Mouse (Mus musculus): ENCODE data around the gene Ly6f. TPM values are rescaled to one million over a fixed set of nuclear protein-coding genes. Genes with fewer than 3 reads are reported as not detected.
"Not testable (repeated sequence)": the region's sequence is repeated elsewhere in the genome, so short reads cannot be mapped to it uniquely, and the experiment has no call there.

The Ly6f gene
- polyA plus RNA-seq, 1 experiment from 2014 or later: not detected

GRCm38 (mm10) chr15:75268916-75269829 lies 952 bp downstream of the Ly6f start:
- ATAC-seq (ENCODE audit: insufficient read depth, low FRiP score, low TSS enrichment) (no peak), DNase-seq (ENCODE audit: low spot score) (no peak)
- Histone ChIP-seq H3K9me3 (ENCODE audit: control insufficient read depth, low read length) (no peaks in the 10 kb centered on the region), H3K36me3 (ENCODE audit: control insufficient read depth, insufficient read depth, low read length) (no peaks in the 10 kb centered on the region), H3K4me2 (ENCODE audit: low read depth) (no peak overlapping the region), H3K27ac (ENCODE audit: low read depth, low read length) (no peak overlapping the region), H3K27me3 (ENCODE audit: control insufficient read depth, insufficient read depth, low read length) (no peaks in the 10 kb centered on the region), H3K4me1 (ENCODE audit: control insufficient read depth, insufficient read depth, low read length) (no peaks in the 10 kb centered on the region), H3K4me3 (ENCODE audit: low read depth, low read length) (no peak overlapping the region), H3K9ac (ENCODE audit: low read length) (no peak overlapping the region)
- 83% methylated on average over 5 of the region's 5 CpGs for WGBS

DNA sequence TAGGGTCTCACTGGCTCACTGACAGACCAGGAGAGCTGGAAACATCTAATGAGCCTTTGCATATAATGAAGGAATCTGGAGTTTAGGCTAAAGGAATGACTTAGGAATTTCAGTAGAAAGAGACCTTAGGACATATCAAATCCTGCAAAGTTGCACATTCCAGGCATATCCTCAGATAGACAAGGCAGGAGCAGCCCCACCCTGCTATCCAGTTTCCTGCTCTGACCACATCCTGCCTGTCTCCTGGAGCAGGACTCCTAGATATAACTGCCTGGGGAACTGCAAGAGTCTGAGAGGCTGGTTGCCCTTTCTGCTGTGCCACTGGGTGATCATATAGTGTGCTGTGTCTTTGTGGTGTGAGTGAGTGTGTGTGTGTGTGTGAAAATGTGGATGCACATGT lies 1.9 kb downstream of the Ly6f start:
- Histone ChIP-seq H3K4me3 (ENCODE audit: low read depth, low read length) (no peak overlapping the region), H3K36me3 (ENCODE audit: control insufficient read depth, insufficient read depth, low read length) (no peaks in the 10 kb centered on the region), H3K4me2 (ENCODE audit: low read depth) (no peak overlapping the region), H3K9me3 (ENCODE audit: control insufficient read depth, low read length) (no peaks in the 10 kb centered on the region), H3K27me3 (ENCODE audit: control insufficient read depth, insufficient read depth, low read length) (no peaks in the 10 kb centered on the region), H3K4me1 (ENCODE audit: control insufficient read depth, insufficient read depth, low read length) (no peaks in the 10 kb centered on the region), H3K27ac (ENCODE audit: low read depth, low read length) (no peak overlapping the region), H3K9ac (ENCODE audit: low read length) (no peak overlapping the region)
- DNase-seq (ENCODE audit: low spot score): no peak
- ATAC-seq (ENCODE audit: insufficient read depth, low FRiP score, low TSS enrichment): no peak

DNA sequence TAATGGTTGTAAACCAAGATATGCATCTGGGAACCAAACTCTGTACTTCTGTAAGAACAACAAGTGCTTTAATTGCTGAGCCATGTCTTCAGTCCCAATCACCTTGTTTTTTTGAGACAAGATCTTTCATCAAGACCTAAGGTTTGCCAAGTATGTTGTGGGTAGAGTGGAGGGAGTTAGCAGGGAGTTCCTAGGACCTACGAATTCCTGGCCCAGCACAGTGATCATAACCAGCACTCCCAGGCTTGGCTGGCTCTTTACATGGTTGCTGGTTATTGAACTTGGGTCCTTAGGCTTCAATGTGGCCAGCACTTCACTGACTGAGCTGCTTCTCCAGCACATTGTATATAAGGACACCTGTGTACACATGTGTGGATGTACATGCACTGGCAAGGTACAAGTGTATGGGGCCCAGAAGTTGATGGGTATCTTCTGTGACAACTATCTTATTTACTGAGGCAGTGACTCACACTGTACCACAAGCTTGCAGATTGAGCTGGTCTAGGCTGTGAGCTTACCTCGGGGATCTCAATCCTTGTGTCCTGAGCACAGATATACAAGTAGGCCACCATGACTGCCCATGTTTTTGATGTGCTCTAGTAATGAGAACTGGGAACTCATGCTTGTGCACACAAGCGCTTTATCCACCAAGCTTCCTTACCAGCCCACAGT lies 2.6 kb downstream of the Ly6f start:
- ATAC-seq (ENCODE audit: insufficient read depth, low FRiP score, low TSS enrichment): no peak
- Histone ChIP-seq H3K9me3 (ENCODE audit: control insufficient read depth, low read length) (no peaks in the 10 kb centered on the region), H3K4me1 (ENCODE audit: control insufficient read depth, insufficient read depth, low read length) (no peaks in the 10 kb centered on the region), H3K36me3 (ENCODE audit: control insufficient read depth, insufficient read depth, low read length) (no peaks in the 10 kb centered on the region), H3K4me2 (ENCODE audit: low read depth) (no peak overlapping the region), H3K27ac (ENCODE audit: low read depth, low read length) (no peak overlapping the region), H3K9ac (ENCODE audit: low read length) (no peak overlapping the region), H3K27me3 (ENCODE audit: control insufficient read depth, insufficient read depth, low read length) (no peaks in the 10 kb centered on the region), H3K4me3 (ENCODE audit: low read depth, low read length) (no peak overlapping the region)
- 84% methylated on average over 3 of the region's 3 CpGs for WGBS
- no peak for DNase-seq (ENCODE audit: low spot score)

DNA sequence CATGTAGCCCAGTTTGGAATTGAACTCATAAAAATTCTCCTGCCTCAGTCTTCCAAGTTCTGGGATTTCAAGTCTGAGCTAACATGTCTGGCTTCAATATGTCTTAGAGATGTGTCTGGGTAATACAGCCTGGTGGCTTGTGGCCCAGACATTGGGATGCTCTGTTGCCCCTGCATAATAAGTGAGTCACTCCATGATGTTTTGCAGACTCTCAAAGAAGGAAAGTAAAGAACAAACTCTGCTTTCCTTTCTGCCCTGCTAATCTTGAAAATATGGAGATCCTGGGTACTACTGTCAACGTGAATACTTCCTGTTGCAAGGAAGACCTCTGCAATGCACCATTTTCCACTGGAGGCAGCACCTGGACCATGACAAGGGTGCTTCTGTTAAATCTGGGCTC lies 3.2 kb downstream of the Ly6f start:
- Histone ChIP-seq H3K4me1 (ENCODE audit: control insufficient read depth, insufficient read depth, low read length) (no peaks in the 10 kb centered on the region), H3K4me2 (ENCODE audit: low read depth) (no peak overlapping the region), H3K9me3 (ENCODE audit: control insufficient read depth, low read length) (no peaks in the 10 kb centered on the region), H3K4me3 (ENCODE audit: low read depth, low read length) (no peak overlapping the region), H3K9ac (ENCODE audit: low read length) (no peak overlapping the region), H3K36me3 (ENCODE audit: control insufficient read depth, insufficient read depth, low read length) (no peaks in the 10 kb centered on the region), H3K27me3 (ENCODE audit: control insufficient read depth, insufficient read depth, low read length) (no peaks in the 10 kb centered on the region), H3K27ac (ENCODE audit: low read depth, low read length) (no peak overlapping the region)
- ATAC-seq (ENCODE audit: insufficient read depth, low FRiP score, low TSS enrichment) (no peak), DNase-seq (ENCODE audit: low spot score) (no peak)
- WGBS: 70% methylated on average over 1 of the region's 1 CpGs

DNA sequence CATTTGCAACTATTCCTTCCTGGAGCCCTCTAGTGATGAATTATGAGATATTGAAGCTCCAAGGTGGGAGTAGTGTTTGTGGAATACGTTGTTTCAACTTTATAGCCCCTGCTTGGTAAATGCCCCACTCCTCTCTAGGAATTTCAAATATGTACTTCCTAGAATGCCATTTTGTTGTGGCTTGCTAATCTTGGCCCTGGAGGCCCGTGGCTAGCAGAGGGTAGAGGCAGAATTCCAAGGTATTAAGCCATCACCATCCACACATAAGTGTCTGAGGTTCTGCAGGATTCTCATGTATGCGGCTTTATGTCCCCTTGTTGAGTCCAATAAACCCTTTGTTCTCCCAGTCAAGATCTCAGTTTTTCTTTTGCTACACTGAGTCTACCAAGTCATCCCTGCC lies 3.7 kb downstream of the Ly6f start:
- Histone ChIP-seq H3K4me2 (ENCODE audit: low read depth) (no peak overlapping the region), H3K9me3 (ENCODE audit: control insufficient read depth, low read length) (no peaks in the 10 kb centered on the region), H3K27me3 (ENCODE audit: control insufficient read depth, insufficient read depth, low read length) (no peaks in the 10 kb centered on the region), H3K4me1 (ENCODE audit: control insufficient read depth, insufficient read depth, low read length) (no peaks in the 10 kb centered on the region), H3K4me3 (ENCODE audit: low read depth, low read length) (no peak overlapping the region), H3K36me3 (ENCODE audit: control insufficient read depth, insufficient read depth, low read length) (no peaks in the 10 kb centered on the region), H3K27ac (ENCODE audit: low read depth, low read length) (no peak overlapping the region), H3K9ac (ENCODE audit: low read length) (no peak overlapping the region)
- 73% methylated on average over 3 of the region's 3 CpGs for WGBS
- no peak for DNase-seq (ENCODE audit: low spot score)
- no peak for ATAC-seq (ENCODE audit: insufficient read depth, low FRiP score, low TSS enrichment)

DNA sequence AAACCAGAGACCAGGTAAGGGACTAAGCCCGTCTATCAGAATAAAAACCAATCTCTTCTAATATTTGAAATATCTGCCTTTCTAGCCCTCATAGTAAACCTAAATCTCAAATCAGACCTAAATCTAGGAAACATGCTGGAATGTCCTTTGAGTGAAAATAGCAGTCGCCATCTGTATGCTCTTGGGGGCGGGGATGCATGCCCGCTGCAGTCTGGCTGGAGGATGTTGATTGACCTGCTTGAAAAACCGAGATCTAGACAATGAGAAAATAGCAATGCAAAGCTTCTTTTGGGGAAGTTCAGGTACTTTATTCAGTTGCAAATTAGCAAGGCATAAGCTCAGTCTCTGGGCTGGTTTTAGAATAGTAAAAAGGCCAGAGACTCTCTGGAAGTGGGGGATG lies 13.8 kb downstream of the Ly6f start:
- not testable (repeated sequence) for ATAC-seq (ENCODE audit: insufficient read depth, low FRiP score, low TSS enrichment); H3K4me3 ChIP-seq (ENCODE audit: low read depth, low read length); H3K9ac ChIP-seq (ENCODE audit: low read length); H3K27me3 ChIP-seq (ENCODE audit: control insufficient read depth, insufficient read depth, low read length); H3K9me3 ChIP-seq (ENCODE audit: control insufficient read depth, low read length); H3K36me3 ChIP-seq (ENCODE audit: control insufficient read depth, insufficient read depth, low read length); H3K4me1 ChIP-seq (ENCODE audit: control insufficient read depth, insufficient read depth, low read length); DNase-seq (ENCODE audit: low spot score); H3K4me2 ChIP-seq (ENCODE audit: low read depth); H3K27ac ChIP-seq (ENCODE audit: low read depth, low read length)
- WGBS: 82% methylated on average over 5 of the region's 5 CpGs

- not testable (repeated sequence) for H3K9ac ChIP-seq (ENCODE audit: low read length); DNase-seq (ENCODE audit: low spot score); H3K27ac ChIP-seq (ENCODE audit: low read depth, low read length); H3K4me2 ChIP-seq (ENCODE audit: low read depth); H3K4me1 ChIP-seq (ENCODE audit: control insufficient read depth, insufficient read depth, low read length); H3K4me3 ChIP-seq (ENCODE audit: low read depth, low read length); H3K36me3 ChIP-seq (ENCODE audit: control insufficient read depth, insufficient read depth, low read length); H3K27me3 ChIP-seq (ENCODE audit: control insufficient read depth, insufficient read depth, low read length); ATAC-seq (ENCODE audit: insufficient read depth, low FRiP score, low TSS enrichment); H3K9me3 ChIP-seq (ENCODE audit: control insufficient read depth, low read length)
- WGBS: 83% methylated on average over 4 of the region's 4 CpGs
Observed at GRCm38 (mm10) chr15:75286512-75286911, 18.3 kb downstream of the Ly6f start.

GRCm38 (mm10) chr15:75292377-75292776 lies 24.2 kb downstream of the Ly6f start:
- H3K4me3 ChIP-seq (ENCODE audit: low read depth, low read length): no peak overlapping the region
- 81% methylated on average over 1 of the region's 1 CpGs for WGBS
- no peaks in the 10 kb centered on the region for H3K36me3 ChIP-seq (ENCODE audit: control insufficient read depth, insufficient read depth, low read length)
- no peak for ATAC-seq (ENCODE audit: insufficient read depth, low FRiP score, low TSS enrichment)
- no peaks in the 10 kb centered on the region for H3K9me3 ChIP-seq (ENCODE audit: control insufficient read depth, low read length)
- no peak overlapping the region for H3K4me2 ChIP-seq (ENCODE audit: low read depth)
- H3K4me1 ChIP-seq (ENCODE audit: control insufficient read depth, insufficient read depth, low read length): no peaks in the 10 kb centered on the region
- H3K27ac ChIP-seq (ENCODE audit: low read depth, low read length): no peak overlapping the region
- H3K9ac ChIP-seq (ENCODE audit: low read length): no peak overlapping the region
- no peak for DNase-seq (ENCODE audit: low spot score)
- no peaks in the 10 kb centered on the region for H3K27me3 ChIP-seq (ENCODE audit: control insufficient read depth, insufficient read depth, low read length)

- Histone ChIP-seq H3K27me3 (ENCODE audit: control insufficient read depth, insufficient read depth, low read length) (no peaks in the 10 kb centered on the region), H3K9ac (ENCODE audit: low read length) (no peak overlapping the region), H3K4me2 (ENCODE audit: low read depth) (no peak overlapping the region), H3K4me1 (ENCODE audit: control insufficient read depth, insufficient read depth, low read length) (no peaks in the 10 kb centered on the region), H3K27ac (ENCODE audit: low read depth, low read length) (no peak overlapping the region), H3K36me3 (ENCODE audit: control insufficient read depth, insufficient read depth, low read length) (no peaks in the 10 kb centered on the region), H3K9me3 (ENCODE audit: control insufficient read depth, low read length) (no peaks in the 10 kb centered on the region), H3K4me3 (ENCODE audit: low read depth, low read length) (no peak overlapping the region)
- ATAC-seq (ENCODE audit: insufficient read depth, low FRiP score, low TSS enrichment) (no peak), DNase-seq (ENCODE audit: low spot score) (no peak)
- 91% methylated on average over 7 of the region's 7 CpGs for WGBS
Observed at GRCm38 (mm10) chr15:75293873-75294385, 25.7 kb downstream of the Ly6f start.

Measured in neural tube, embryonic 11.5 days (tissue).